Mouse (Mus musculus) right cerebral cortex, adult 18-20 months (tissue): ENCODE data around the gene Tfap2a.

Experiments
- DNase-seq: peaks from one replicate; pipeline ENCODE4 v3.0.0; 2022; ENCODE audit warnings: mixed read lengths

Tfap2a gene

GRCm38 (mm10) chr13:40733542-40734151 lies 4.5 kb downstream of the Tfap2a start:
- DNase-seq: no peak

DNA sequence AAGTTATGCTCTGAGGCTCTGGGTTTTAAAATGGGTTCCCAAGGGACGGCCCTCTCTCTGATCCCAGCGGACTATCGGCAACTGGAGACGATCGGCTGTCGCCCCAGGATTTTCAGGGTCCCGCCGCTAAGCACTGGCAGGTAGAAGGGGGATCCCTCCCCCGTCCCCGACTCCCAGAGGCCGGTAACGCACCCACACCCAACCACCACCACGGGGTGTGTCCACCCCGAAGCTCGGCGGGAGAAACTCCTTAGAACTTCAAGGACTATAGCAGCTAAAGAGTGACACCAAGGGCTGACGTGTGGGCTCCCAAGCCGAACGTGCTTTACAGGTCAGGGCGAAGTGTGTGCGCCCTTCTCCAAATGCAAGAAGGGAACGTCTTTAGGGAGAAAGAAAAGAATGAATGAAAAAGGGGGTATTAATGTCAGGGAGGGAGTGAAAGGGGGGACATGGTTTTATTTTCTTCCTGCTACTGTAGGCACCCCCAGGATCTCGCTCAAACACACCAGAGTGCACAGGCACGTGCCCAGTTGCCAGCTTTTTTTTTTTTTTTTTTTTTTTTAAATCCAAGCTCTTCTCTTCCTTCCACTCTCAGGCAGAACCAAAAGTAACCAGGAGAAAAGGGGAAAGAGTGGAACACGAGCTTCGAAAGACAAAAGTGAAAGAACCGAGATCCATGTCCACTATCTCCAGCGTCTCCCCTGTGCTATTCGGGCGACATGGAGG lies 5.2 kb downstream of the Tfap2a start:
- no peak for DNase-seq

DNA sequence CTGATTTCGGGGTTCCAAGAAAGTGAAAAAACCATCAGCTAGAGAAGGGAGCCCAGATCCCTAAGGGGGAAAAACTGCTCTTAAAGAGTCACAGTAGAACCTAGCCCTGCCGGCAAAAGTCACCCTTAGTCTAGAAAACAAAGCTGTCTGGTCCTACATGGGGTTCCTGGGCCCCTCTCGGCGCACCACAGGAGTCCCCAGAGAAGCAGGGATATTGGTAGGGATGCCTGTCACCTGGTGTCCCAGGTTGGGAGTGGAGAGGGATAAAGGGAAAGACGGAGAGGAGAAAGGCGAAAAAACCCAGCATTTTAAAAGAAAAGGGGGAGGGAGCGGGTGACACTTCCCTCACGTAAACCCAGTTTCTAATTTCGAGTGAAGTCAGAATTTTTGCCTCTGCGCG lies 6.1 kb downstream of the Tfap2a start:
- DNase-seq: no peak

DNA sequence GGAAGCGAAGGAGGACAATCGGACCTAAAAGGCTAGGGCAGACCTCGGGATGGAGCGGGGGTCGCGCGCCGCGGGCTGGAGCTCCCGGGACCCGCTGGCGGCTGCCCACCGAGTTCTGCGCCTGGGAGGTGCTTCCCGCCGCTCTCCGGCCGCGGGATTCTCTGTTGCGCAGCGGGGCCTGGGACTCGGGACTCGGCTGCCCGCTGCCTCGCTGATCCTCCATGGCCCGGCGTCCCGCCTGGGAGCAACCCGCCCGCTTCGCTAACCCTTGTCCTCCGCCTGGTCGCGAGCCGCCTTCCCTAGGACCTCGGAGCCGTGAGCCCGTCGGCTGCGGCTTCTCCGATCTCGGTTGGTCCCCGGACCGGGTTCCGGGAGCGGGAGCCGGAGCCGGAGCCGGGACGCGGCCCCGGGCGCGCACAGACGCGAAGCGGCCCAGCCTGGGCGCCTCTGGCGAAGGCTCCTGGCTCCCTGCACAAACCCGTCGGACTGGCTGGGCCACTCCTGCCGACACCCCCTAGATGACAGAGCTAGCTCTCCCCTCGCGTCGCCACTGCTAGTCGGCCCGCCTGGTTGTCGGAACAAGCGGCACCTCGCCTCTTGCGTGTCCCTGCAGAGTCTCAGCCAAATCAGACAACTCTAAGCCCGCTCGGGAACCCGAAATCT lies 6.9 kb downstream of the Tfap2a start:
- DNase-seq: no peak

DNA sequence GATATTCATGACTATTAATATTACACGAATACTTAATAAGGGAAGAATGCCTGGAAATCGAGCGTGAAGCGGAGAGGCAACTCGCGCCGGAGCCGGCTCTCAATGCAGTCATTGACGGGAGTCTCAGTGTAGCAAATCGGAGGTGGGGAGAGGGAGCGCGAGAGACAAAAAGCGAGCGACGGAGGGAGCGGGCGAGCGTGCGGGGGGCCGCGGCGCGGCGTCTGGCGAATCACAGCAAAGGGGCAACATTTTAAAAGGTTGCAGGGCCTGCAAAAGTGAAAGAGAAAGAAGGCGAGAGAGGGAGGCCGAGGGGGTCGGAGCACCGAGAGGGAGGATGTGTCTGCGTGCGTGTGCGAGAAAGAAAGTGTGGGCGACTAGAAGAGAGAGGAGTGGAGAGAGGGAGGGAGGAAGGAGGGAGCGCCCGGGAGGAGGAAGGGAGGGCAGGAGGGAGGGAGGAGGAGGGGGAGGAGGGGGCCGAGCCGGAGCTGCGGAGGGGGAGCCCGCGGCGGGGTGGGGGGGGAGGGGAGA lies 7.5 kb downstream of the Tfap2a start:
- DNase-seq: no peak

GRCm38 (mm10) chr13:40729592-40730431 lies 8.4 kb downstream of the Tfap2a start:
- no peak for DNase-seq

DNA sequence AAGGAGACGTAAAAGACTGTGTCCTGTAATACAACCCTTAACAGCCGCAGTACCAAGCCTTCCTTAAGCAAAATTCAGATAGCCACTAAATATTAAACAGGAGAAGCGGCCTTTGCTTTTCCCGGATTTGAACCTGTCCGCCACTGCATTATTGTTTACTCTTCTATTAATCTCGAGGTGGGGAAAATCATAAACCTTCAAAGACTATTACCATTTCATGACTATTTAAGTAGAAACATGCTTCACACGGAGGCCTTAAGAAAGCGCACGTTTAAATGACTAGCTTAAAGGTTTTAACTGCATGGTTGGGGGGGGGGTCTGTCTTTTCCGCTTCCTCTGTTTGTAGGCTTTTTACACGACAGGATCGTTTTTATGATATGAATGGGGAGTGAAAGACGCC lies 9.1 kb downstream of the Tfap2a start:
- no peak for DNase-seq

- no peak for DNase-seq
Measured at GRCm38 (mm10) chr13:40728626-40728990, 9.6 kb downstream of the Tfap2a start.

GRCm38 (mm10) chr13:40727731-40728625 lies 10.2 kb downstream of the Tfap2a start:
- no peak for DNase-seq

DNA sequence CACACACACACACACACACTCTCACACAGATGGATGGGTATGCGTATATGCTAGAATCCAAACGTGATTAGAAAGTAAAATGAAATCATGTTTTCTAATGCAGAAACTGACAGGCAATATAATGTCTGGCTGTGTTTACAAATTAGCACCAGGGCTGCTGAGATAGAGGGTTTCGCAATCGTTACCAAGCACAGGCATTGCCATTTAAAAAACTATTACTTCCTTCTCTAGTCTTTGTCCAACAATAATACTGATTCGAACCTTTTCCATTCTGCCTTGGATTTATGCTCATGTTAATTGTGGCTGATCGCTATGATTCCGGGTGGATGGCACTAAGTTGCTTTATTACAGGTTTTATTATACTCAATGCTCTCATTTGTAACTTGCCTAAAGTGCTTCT lies 12.3 kb downstream of the Tfap2a start:
- DNase-seq: no peak

DNA sequence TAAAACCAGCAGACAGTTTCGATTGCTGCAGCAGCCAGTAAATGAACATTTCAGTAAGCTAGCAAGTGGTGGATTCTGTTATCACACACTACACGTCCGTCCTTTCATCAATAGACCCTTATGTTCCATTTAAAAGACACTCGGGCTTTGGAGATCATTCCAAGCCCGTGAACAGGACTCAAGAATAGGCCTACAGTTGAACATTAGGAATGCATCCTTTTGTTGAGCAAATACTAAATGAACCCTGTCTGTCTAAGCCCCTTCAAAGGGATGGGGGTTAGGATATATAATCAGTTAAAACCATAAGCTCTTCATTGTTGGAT lies 14.6 kb downstream of the Tfap2a start:
- DNase-seq: no peak

DNA sequence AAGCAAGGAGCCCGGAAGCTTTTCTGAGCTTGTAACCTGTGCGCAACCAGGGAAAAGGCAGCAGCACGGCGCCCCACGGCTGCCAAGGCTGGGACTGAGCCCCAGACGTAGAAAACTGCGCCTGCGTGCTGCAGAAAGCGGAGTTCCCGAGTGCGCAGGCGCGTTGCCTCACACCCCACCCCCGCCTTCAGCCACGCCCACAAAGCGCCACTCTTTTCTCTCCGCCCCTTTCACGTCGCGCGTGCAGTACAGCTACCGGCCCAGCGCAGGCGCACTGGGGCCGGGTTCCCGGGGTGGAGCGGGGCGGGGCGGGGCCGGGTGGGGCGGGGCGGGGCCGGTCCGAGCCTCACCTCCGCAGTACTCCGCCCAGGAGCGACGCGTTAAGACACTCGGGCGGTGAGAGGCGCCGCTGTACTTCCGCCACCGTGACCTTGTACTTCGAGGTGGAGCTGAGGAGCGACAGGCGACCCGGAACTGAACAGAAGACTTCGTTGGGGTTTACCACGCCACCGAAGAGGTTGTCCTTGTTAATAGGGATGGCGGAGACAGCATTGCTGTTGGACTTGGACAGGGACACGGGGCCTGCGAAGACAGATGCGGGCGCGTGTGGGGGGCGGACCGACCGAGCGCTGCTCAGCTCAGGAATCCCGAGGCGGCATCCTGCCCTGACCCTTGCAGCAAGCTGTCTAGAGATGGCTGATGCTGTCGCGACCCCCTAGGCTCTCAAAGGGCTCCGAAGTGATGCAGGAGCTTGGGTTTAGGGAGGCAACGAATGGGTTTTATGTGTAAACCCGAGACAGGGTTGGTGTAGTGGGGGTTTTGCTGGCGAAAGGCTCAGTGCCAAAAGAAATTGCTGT lies 15.2 kb downstream of the Tfap2a start:
- peak; percentile 74 for DNase-seq

- no peak for DNase-seq
Measured at GRCm38 (mm10) chr13:40719741-40720082, 18.5 kb downstream of the Tfap2a start.

GRCm38 (mm10) chr13:40719066-40719740 lies 19.0 kb downstream of the Tfap2a start:
- no peak for DNase-seq

- no peak for DNase-seq
Measured at GRCm38 (mm10) chr13:40716771-40717716, 21.1 kb downstream of the Tfap2a start.

DNA sequence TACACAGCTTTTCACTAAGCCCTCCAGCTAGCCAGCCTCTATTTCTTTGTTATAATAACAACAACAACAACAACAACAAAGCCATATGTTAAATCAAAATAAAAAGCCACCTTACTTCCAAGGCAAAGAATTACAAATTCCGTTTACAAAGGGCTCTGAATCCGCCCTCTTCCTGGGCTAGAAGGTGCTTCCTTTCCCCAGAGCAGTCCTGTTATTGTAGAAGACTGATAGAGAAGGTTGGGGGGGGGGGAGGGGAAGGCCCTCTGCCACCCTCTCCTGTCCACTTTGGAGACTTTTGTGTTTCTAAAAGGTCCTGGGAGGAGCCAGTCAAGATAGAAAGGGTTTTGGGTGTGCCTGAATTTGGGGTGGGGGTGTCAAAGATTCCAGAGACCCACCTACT lies 23.6 kb downstream of the Tfap2a start:
- no peak for DNase-seq

- DNase-seq: no peak
Measured at GRCm38 (mm10) chr13:40713681-40714080, 24.5 kb downstream of the Tfap2a start.

GRCm38 (mm10) chr13:40713241-40713640 lies 24.9 kb downstream of the Tfap2a start:
- no peak for DNase-seq

- DNase-seq: no peak
Measured at GRCm38 (mm10) chr13:40712526-40712832, 25.7 kb downstream of the Tfap2a start.
